Mouse (Mus musculus): ENCODE data around the gene Mad2l2. TPM values are rescaled to one million over a fixed set of nuclear protein-coding genes. Genes with fewer than 3 reads are reported as not detected.

Gene Mad2l2
- total RNA-seq (2023) = 18.0 TPM

GRCm38 (mm10) chr4:148130133-148130532, at the start of gene Mad2l2:
Mad2l2 (plus strand) TSS chr4:148130384.

GRCm38 (mm10) chr4:148087907-148088527, 42.2 kb upstream of the Mad2l2 start, which contains the start of gene Agtrap:
Agtrap (minus strand) TSS chr4:148088031.

GRCm38 (mm10) chr4:148130561-148131413, 603 bp downstream of the Mad2l2 start, which contains the start of gene Draxin:
Draxin (minus strand) TSS chr4:148130698.

GRCm38 (mm10) chr4:148151267-148152168, 21.3 kb downstream of the Mad2l2 start, which contains the start of gene Fbxo6:
Fbxo6 (minus strand) TSS chr4:148152140.

DNA sequence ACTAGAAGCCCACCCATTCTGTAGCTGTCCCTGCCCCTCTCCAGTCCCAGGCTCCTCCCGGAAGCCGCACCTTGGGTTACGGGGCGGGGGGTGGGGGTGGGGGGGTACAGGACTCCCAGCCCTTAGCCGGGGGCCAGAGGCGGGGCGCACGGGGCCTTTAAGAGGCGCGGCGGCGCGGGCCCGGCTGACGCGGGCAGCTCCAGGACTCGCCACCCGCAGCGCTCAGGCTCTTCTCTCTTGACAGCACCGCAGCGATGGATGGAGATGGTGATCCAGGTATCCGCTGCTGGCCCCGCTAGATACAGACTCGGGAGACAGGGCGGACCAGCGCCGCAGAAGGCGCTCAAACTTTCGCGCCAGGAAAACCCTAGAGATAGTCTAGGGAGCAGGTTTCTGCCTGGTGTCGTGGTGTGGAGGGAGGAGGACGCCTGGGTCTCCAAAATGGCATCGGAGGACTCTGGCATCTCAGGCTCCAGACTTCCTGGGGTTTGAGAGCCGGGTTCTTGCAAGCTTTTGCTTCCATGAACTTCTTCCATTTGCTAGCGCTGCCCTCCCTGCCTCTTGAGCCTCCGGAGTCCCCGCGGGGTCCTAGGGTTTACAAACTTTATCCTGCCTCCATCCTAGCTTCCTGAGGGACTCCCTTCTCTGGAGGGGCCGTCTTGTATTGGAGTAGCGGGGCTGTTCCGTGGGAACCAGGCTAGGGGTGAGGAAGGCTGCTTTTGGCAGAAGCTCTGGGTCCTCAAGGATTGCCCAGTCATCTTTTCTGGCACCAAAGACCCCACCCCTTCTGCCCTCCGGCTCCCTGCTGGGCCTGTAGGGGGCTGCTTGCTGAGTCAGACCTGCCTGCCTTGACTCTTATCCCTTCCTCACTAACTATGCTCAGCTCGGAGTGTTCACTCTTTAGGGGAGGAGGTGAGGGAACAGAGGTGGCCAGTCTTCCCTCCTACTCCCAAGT, 30.5 kb downstream of the Mad2l2 start, which contains the start of the genes Fbxo44 and Fbxo2:
Fbxo44 (minus strand) TSS at position 47 of the 955 bp plus-strand sequence.
Fbxo2 (plus strand) TSS at position 186 of the 955 bp plus-strand sequence.

Other genes with a start within 250 kb of the Mad2l2 start
- gene Mfn2, start 225.7 kb upstream of the Mad2l2 start, total RNA-seq (2023) = 34.6 TPM
- gene Plod1, start 193.6 kb upstream of the Mad2l2 start, total RNA-seq (2023) = 4.6 TPM
- 59.8 TPM for gene 2510039O18Rik, start 189.5 kb upstream of the Mad2l2 start, total RNA-seq (2023)
- gene Nppb, start 144.6 kb upstream of the Mad2l2 start, total RNA-seq (2023) = not detected
- gene Nppa, start 129.7 kb upstream of the Mad2l2 start, total RNA-seq (2023) = not detected
- gene Clcn6, start 91.6 kb upstream of the Mad2l2 start, total RNA-seq (2023) = 30.9 TPM
- gene Mthfr, start 91.3 kb upstream of the Mad2l2 start, total RNA-seq (2023) = 34.5 TPM
- 16.3 TPM for gene Agtrap, start 42.4 kb upstream of the Mad2l2 start, total RNA-seq (2023)
- gene Draxin, start 314 bp downstream of the Mad2l2 start, total RNA-seq (2023) = not detected
- gene Fbxo6, start 21.8 kb downstream of the Mad2l2 start, total RNA-seq (2023) = 17.5 TPM
- 4.2 TPM for gene Fbxo44, start 30.1 kb downstream of the Mad2l2 start, total RNA-seq (2023)
- not detected for gene Fbxo2, start 30.2 kb downstream of the Mad2l2 start, total RNA-seq (2023)
- not detected for gene Disp3, start 157.6 kb downstream of the Mad2l2 start, total RNA-seq (2023)

Measured in CD4-positive naive resting alpha-beta T cell, adult 76 days (primary cell).